Mouse (Mus musculus): ENCODE results near the gene B230217C12Rik.

GRCm38 (mm10) chr11:97810970-97811369 is 29.6 kb upstream of the B230217C12Rik start:
- TF ChIP-seq POLR2A (IDR thresholded peaks at IDR 0.05; ENCODE audit: extremely low read depth, insufficient read depth, low read length) = no peak
- TF ChIP-seq CTCF (IDR thresholded peaks at IDR 0.05; ENCODE audit: low read depth, low read length) = no peak
